Mouse (Mus musculus): ENCODE results near the gene Mcm3.
A peak's percentile ranks its signal among the peaks of the same experiment; 100 is the strongest.
"Not testable (repeated sequence)": the region's sequence is repeated elsewhere in the genome, so short reads cannot be mapped to it uniquely, and the experiment has no call there.

The Mcm3 gene

DNA sequence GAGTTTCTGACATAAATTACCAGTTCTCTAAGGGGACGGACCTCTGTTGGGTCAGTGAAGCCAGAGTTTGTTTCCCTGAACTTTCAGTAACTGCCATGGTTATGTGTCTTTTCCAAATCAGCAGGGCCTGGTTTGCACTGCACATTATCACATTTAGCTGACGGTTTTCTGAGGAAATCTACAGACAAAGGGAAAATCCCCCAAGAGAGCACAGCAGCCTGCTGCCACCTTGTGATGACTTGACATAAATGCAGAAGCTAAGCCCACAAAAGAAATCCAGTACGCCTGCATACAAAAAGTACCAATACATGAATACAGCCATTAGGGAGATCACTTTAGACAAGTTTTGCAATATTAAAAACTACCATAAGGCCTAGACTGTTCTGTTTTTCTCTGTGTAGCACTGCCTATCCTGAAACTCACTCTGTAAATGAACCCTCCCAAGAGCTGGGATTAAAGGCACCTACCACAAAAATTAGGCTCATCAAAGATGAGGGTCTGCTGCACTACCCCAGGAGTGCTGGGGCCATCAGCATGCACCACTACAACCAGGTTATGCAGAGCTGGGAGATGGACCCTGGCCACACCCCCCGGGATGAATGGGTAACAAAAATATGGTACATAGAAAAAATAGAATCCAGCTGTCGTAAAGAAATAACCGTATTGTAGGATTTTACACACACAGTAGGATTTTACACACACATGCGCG lies 18.3 kb downstream of the Mcm3 start:
- peak; percentile 9 to 12 for DNase-seq

DNA sequence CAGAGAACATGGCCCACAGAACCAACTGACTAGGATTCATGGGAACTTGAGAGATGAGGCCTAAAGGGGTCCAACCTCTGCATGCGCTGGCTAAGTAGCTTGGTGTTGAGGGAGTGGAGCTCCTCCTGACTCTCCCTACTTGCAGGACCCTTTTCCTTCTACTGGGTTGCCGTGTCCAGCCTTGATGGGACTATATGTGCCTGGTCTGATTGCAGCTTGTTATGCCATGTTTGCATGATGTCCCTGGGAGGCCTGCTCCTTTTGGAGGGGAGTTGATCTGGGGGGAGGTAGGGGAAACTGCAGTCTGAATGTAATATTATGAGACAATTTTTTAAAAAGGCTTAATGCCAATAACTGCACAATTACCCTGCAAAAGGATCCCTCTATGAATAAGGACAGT lies 18.8 kb downstream of the Mcm3 start:
- DNase-seq, result no peak

GRCm38 (mm10) chr1:20795178-20795577 lies 24.9 kb downstream of the Mcm3 start:
- DNase-seq, result no peak

DNA sequence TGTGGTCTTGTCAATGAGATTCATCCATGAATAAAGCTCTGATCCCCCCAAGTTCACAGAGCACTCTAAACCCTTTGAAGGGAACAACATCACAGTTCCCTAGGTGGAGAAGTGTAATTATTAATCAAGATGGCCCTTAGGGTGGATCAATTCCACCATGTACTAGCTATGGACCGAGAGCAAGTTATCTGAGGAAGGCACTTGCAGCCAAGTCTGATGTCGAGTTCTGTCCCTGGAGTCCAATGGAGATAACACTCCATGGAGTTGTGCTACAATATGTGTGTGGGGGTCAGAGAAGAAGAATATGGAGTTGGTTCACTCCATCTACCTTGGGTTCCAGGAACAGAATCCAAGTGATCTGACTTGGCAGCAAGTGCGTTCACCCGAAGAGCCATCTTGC lies 25.4 kb downstream of the Mcm3 start:
- no peak for DNase-seq

DNA sequence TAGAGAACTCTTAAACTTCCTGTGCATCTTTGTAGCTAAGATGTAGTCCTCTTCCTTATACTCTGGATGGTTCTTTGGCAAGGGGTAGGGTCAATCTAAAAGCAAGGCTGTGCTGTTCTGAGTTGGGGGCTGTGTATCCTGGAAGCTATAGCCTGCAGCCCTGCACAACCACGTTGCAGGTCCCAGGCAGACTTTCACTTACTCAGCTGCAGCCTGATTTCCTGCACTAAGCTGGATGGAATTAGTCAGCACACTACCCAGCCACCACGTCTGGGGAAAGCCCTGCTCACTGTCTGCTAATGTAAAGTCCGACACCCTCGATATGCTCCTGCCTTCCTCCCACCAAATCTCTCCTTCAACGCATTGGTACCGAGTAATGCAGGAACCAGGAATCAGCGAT lies 28.7 kb downstream of the Mcm3 start:
- DNase-seq, result no peak

GRCm38 (mm10) chr1:20790517-20790916 lies 29.6 kb downstream of the Mcm3 start, which contains the start of gene Il17f:
Il17f (minus strand) TSS chr1:20790617.
- DNase-seq, result not testable (repeated sequence)

GRCm38 (mm10) chr1:20788419-20788818 lies 31.7 kb downstream of the Mcm3 start:
- DNase-seq, result no peak

DNA sequence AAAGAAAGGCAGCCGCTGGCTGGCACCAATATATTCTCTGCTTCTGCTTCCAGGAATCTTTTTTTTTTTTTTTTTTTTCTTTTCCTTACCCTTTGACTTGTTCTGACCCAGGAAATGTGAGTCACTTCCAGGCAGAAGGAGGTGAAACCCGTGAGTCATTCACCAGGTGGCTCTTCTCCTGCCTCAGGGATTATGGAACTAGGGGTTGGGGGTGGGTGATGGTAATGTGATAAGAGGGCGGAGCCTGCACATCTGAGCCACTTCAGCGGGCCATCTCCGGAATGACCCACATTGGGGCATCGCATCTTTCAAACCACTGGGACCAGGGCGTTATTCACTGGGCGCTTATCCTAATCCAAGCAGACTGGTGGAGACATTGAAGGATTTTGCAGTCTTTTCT lies 33.1 kb downstream of the Mcm3 start:
- DNase-seq, result no peak

GRCm38 (mm10) chr1:20778366-20778765 lies 41.7 kb downstream of the Mcm3 start:
- DNase-seq, result no peak

DNA sequence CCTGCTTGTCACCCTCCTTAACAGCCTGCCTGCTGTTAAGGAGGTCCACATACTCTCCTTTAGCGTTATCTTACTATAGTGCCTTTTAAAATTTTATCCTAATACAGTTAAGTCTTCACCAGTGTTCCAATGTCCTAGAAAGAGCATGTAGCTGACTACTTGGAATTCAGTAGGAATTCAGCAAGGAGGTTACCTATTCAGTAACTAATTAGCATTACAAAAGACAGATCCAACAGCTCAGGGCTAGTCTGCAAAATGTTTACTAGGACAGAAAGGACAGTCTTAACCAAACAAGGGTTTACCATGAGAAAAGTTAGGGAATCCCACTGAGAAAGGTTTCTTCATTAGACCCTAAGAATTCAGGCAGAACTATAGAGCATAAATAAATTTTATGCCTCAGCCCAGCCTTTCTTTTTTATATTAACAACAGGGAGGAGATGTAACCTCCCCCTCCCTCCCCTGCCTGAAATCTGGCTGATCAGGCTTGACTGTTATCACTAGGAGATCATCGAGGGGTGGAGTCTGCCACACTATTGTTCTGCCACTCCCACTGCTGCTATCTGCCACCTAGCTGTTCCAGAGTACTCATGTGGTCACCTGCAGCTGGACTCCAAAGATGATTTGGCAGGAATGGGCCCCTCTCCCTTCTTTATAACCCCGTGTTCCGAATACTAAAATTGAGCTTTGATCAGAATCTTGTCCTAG lies 45.9 kb downstream of the Mcm3 start:
- not testable (repeated sequence) for DNase-seq

DNA sequence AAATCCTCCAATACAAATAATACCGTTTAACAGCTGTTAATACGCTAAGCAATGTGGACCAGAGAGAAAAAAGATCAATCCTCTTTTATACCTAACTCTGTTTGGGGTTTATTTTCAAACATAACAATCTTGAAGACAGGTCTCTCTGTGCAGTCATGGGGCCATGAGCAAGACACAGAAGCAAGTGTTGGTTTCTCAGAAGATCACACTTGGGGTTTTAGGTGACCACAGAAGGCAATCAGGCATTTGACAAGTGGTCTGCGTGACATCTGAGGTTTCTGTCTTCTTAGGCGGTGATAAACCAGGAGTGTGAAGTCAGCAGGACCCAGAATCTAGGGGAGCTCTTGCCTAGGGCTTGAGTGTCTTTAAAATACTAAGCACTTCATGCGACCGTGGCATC lies 53.6 kb downstream of the Mcm3 start:
- no peak for DNase-seq

GRCm38 (mm10) chr1:20761411-20761810 lies 58.7 kb downstream of the Mcm3 start:
- DNase-seq, result no peak

DNA sequence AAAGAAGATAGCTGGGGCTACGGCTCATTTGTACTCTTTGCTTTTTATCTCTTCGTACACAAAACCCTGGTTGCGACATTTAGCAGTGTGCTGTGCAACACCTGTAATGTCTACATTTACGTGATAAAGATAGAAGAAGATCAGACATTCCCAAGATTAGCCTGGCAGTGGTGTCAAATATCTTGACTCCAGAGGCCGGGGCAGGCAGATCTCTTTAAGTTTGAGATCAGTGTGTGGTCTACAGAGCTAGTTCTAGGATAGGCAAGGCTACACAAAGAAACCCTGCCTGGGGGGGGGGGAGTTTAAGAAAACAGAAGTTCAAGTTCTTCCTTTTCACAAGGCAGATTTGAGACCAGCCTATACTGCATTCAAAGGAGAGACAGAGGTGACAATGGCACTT lies 59.8 kb downstream of the Mcm3 start:
- no peak for DNase-seq

- no peak for DNase-seq
Observed at GRCm38 (mm10) chr1:20759799-20760198, 60.3 kb downstream of the Mcm3 start.

DNA sequence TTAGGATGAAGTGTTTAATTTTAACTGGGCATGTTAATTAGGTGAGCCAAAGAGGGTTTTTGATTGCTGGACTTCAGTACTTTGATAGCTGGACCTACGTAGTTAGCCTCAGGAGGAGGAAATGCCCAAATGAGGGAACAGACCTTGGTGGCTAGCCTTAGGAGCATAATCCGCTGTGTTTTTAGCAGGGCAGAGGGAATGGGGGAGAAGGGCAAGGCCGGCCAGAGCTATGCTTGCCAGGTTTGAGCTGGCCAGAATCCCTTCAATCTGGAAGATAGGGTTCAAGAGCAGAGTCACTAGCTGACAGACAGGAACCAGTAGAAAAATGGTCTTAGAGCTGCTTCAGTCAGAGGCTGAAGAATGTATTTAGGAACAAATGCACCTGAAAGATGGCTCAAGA lies 62.5 kb downstream of the Mcm3 start:
- DNase-seq, result no peak

GRCm38 (mm10) chr1:20754439-20754838 lies 65.7 kb downstream of the Mcm3 start:
- DNase-seq, result no peak

Data from kidney, adult 8-10 months (tissue).